Mouse (Mus musculus): ENCODE results near the gene Olfr187. TPM values are rescaled to one million over a fixed set of nuclear protein-coding genes. Genes with fewer than 3 reads are reported as not detected.
"Not testable (repeated sequence)": the region's sequence is repeated elsewhere in the genome, so short reads cannot be mapped to it uniquely, and the experiment has no call there.

The Olfr187 gene
- not detected in 2 replicates for polyA plus RNA-seq (2015; fragmentation: Nextera tagmentation; extraction: Ambion mirVana)

GRCm38 (mm10) chr16:59039710-59040109, at the start of gene Olfr187:
Gene Olfr187 (minus strand): TSS chr16:59039767.
- no peaks in the 10 kb centered on the region for H3K36me3 ChIP-seq
- 87% methylated on average over 7 of the region's 7 CpGs for WGBS
- no peaks in the 10 kb centered on the region for H3K9me3 ChIP-seq
- H3K9ac ChIP-seq: no peak within 1 kb of the TSS
- H3K4me3 ChIP-seq: no peak within 1 kb of the TSS
- no peak within 1 kb of the TSS for H3K27ac ChIP-seq
- no peaks in the 10 kb centered on the region for H3K27me3 ChIP-seq
- no peaks in the 10 kb centered on the region for H3K4me1 ChIP-seq
- no peak for ATAC-seq (ENCODE audit: low FRiP score, low read depth)
- H3K4me2 ChIP-seq (replicated peaks): no peak within 1 kb of the TSS

- not testable (repeated sequence) for H3K9me3 ChIP-seq; ATAC-seq (ENCODE audit: low FRiP score, low read depth)
- WGBS: 74% methylated on average over 2 of the region's 2 CpGs
Measured at GRCm38 (mm10) chr16:59081113-59081512, 41.5 kb upstream of the Olfr187 start.

GRCm38 (mm10) chr16:59077905-59078304, 38.3 kb upstream of the Olfr187 start, which contains the start of gene Olfr190:
Gene Olfr190 (minus strand): TSS chr16:59078005.
- Histone ChIP-seq H3K4me1 (no peaks in the 10 kb centered on the region), H3K27me3 (no peaks in the 10 kb centered on the region), H3K9ac (no peak within 1 kb of the TSS), H3K4me3 (no peak within 1 kb of the TSS), H3K4me2 (replicated peaks) (no peak within 1 kb of the TSS), H3K36me3 (no peaks in the 10 kb centered on the region), H3K27ac (no peak within 1 kb of the TSS), H3K9me3 (no peaks in the 10 kb centered on the region)
- 90% methylated on average over 5 of the region's 5 CpGs for WGBS
- ATAC-seq (ENCODE audit: low FRiP score, low read depth): no peak

More at GRCm38 (mm10) chr16:59081113-59081512, 41.5 kb upstream of the Olfr187 start:
- not testable (repeated sequence) for H3K4me2 ChIP-seq (replicated peaks); H3K4me1 ChIP-seq; H3K27ac ChIP-seq; H3K27me3 ChIP-seq; H3K36me3 ChIP-seq; H3K4me3 ChIP-seq; H3K9ac ChIP-seq

- no peaks in the 10 kb centered on the region for H3K36me3 ChIP-seq
- no peaks in the 10 kb centered on the region for H3K9me3 ChIP-seq
- WGBS: 90% methylated on average over 1 of the region's 1 CpGs
- no peak overlapping the region for H3K4me2 ChIP-seq (replicated peaks)
- H3K27me3 ChIP-seq: no peaks in the 10 kb centered on the region
- no peaks in the 10 kb centered on the region for H3K4me1 ChIP-seq
- ATAC-seq (ENCODE audit: low FRiP score, low read depth): no peak
- no peak overlapping the region for H3K9ac ChIP-seq
- H3K4me3 ChIP-seq: no peak overlapping the region
- no peak overlapping the region for H3K27ac ChIP-seq
Measured at GRCm38 (mm10) chr16:59073520-59073919, 34.0 kb upstream of the Olfr187 start.

GRCm38 (mm10) chr16:59071755-59072154, 32.2 kb upstream of the Olfr187 start:
- Histone ChIP-seq H3K27me3 (no peaks in the 10 kb centered on the region), H3K9me3 (no peaks in the 10 kb centered on the region), H3K27ac (no peak overlapping the region), H3K4me1 (no peaks in the 10 kb centered on the region), H3K36me3 (no peaks in the 10 kb centered on the region), H3K4me2 (replicated peaks) (no peak overlapping the region), H3K9ac (no peak overlapping the region), H3K4me3 (no peak overlapping the region)
- ATAC-seq (ENCODE audit: low FRiP score, low read depth): no peak

- not testable (repeated sequence) for H3K4me1 ChIP-seq; H3K9me3 ChIP-seq; H3K27me3 ChIP-seq; H3K36me3 ChIP-seq; H3K9ac ChIP-seq; H3K4me2 ChIP-seq (replicated peaks); ATAC-seq (ENCODE audit: low FRiP score, low read depth); H3K27ac ChIP-seq; H3K4me3 ChIP-seq
- WGBS: 68% methylated on average over 3 of the region's 3 CpGs
Measured at GRCm38 (mm10) chr16:59062411-59062810, 22.8 kb upstream of the Olfr187 start.

GRCm38 (mm10) chr16:59049286-59049685, 9.7 kb upstream of the Olfr187 start:
- not testable (repeated sequence) for H3K27me3 ChIP-seq; H3K27ac ChIP-seq; H3K36me3 ChIP-seq; H3K4me1 ChIP-seq; H3K4me2 ChIP-seq (replicated peaks); H3K9ac ChIP-seq; ATAC-seq (ENCODE audit: low FRiP score, low read depth); H3K4me3 ChIP-seq; H3K9me3 ChIP-seq
- 95% methylated on average over 2 of the region's 2 CpGs for WGBS

- H3K4me3 ChIP-seq: no peak overlapping the region
- H3K27ac ChIP-seq: no peak overlapping the region
- no peaks in the 10 kb centered on the region for H3K27me3 ChIP-seq
- 76% methylated on average over 1 of the region's 1 CpGs for WGBS
- H3K4me1 ChIP-seq: no peaks in the 10 kb centered on the region
- no peaks in the 10 kb centered on the region for H3K36me3 ChIP-seq
- H3K9me3 ChIP-seq: no peaks in the 10 kb centered on the region
- no peak overlapping the region for H3K9ac ChIP-seq
- no peak overlapping the region for H3K4me2 ChIP-seq (replicated peaks)
- no peak for ATAC-seq (ENCODE audit: low FRiP score, low read depth)
Measured at GRCm38 (mm10) chr16:59048860-59049259, 9.3 kb upstream of the Olfr187 start.

GRCm38 (mm10) chr16:59047579-59047978, 8.0 kb upstream of the Olfr187 start:
- no peaks in the 10 kb centered on the region for H3K9me3 ChIP-seq
- H3K9ac ChIP-seq: no peak overlapping the region
- H3K4me3 ChIP-seq: no peak overlapping the region
- no peak for ATAC-seq (ENCODE audit: low FRiP score, low read depth)
- no peak overlapping the region for H3K4me2 ChIP-seq (replicated peaks)
- no peak overlapping the region for H3K27ac ChIP-seq
- WGBS: 72% methylated on average over 4 of the region's 4 CpGs
- no peaks in the 10 kb centered on the region for H3K4me1 ChIP-seq
- no peaks in the 10 kb centered on the region for H3K27me3 ChIP-seq
- H3K36me3 ChIP-seq: no peaks in the 10 kb centered on the region

- H3K27me3 ChIP-seq: no peaks in the 10 kb centered on the region
- no peak overlapping the region for H3K4me3 ChIP-seq
- H3K4me1 ChIP-seq: no peaks in the 10 kb centered on the region
- H3K27ac ChIP-seq: no peak overlapping the region
- ATAC-seq (ENCODE audit: low FRiP score, low read depth): no peak
- no peak overlapping the region for H3K4me2 ChIP-seq (replicated peaks)
- no peaks in the 10 kb centered on the region for H3K36me3 ChIP-seq
- no peaks in the 10 kb centered on the region for H3K9me3 ChIP-seq
- no peak overlapping the region for H3K9ac ChIP-seq
- 82% methylated on average over 3 of the region's 3 CpGs for WGBS
Measured at GRCm38 (mm10) chr16:59045835-59046234, 6.3 kb upstream of the Olfr187 start.

- WGBS: 92% methylated on average over 4 of the region's 4 CpGs
- Histone ChIP-seq H3K36me3 (no peaks in the 10 kb centered on the region), H3K27me3 (no peaks in the 10 kb centered on the region), H3K4me2 (replicated peaks) (no peak within 1 kb of the TSS), H3K9ac (no peak within 1 kb of the TSS), H3K4me3 (no peak within 1 kb of the TSS), H3K4me1 (no peaks in the 10 kb centered on the region), H3K9me3 (no peaks in the 10 kb centered on the region), H3K27ac (no peak within 1 kb of the TSS)
- no peak for ATAC-seq (ENCODE audit: low FRiP score, low read depth)
Measured at GRCm38 (mm10) chr16:59030191-59030590, 9.4 kb downstream of the Olfr187 start, which contains the start of gene Olfr186. Gene Olfr186 (minus strand): TSS chr16:59030291.

- Histone ChIP-seq H3K36me3 (no peaks in the 10 kb centered on the region), H3K9me3 (no peaks in the 10 kb centered on the region), H3K9ac (no peak overlapping the region), H3K27ac (no peak overlapping the region), H3K4me2 (replicated peaks) (no peak overlapping the region), H3K4me3 (no peak overlapping the region), H3K27me3 (no peaks in the 10 kb centered on the region), H3K4me1 (no peaks in the 10 kb centered on the region)
- ATAC-seq (ENCODE audit: low FRiP score, low read depth): no peak
- WGBS: 64% methylated on average over 2 of the region's 2 CpGs
Measured at GRCm38 (mm10) chr16:59013357-59014018, 26.1 kb downstream of the Olfr187 start.

- Histone ChIP-seq H3K9ac (no peak overlapping the region), H3K27ac (no peak overlapping the region), H3K36me3 (no peaks in the 10 kb centered on the region), H3K4me3 (no peak overlapping the region), H3K27me3 (no peaks in the 10 kb centered on the region), H3K4me1 (no peaks in the 10 kb centered on the region), H3K4me2 (replicated peaks) (no peak overlapping the region), H3K9me3 (no peaks in the 10 kb centered on the region)
- ATAC-seq (ENCODE audit: low FRiP score, low read depth): no peak
Measured at GRCm38 (mm10) chr16:59007146-59007545, 32.4 kb downstream of the Olfr187 start.
